Mouse (Mus musculus): ENCODE measurements around the gene Mrpl49. TPM values are rescaled to one million over a fixed set of nuclear protein-coding genes. Genes with fewer than 3 reads are reported as not detected.

Gene Mrpl49
- total and polyA plus RNA-seq, 3 experiments, result 41.8 to 46.9 (median 46.6) TPM

GRCm38 (mm10) chr19:6020276-6020675 is 37.3 kb downstream of the Mrpl49 start:
- Histone ChIP-seq H3K9me3 (replicated peaks) (no peaks in the 10 kb centered on the region), H3K4me3 (ENCODE audit: low read depth, low read length) (no peak overlapping the region), H3K27me3 (ENCODE audit: insufficient read depth, low read length) (peaks cover 13% of the 10 kb centered on the region), H3K36me3 (replicated peaks) (peaks cover 4% of the 10 kb centered on the region), H3K4me1 (ENCODE audit: insufficient read depth, low read depth, low read length) (peaks cover 67% of the 10 kb centered on the region)
- TF ChIP-seq CTCF (IDR thresholded peaks at IDR 0.05; ENCODE audit: low read depth, low read length) (no peak), GATA2 (IDR thresholded peaks at IDR 0.05; ENCODE audit: borderline replicate concordance, low read depth, low read length) (no peak), TAL1 (conservative IDR thresholded peaks at IDR 0.05; ENCODE audit: low read depth, low read length) (no peak), POLR2AphosphoS5 (IDR thresholded peaks at IDR 0.05; ENCODE audit: insufficient replicate concordance, low read depth, low read length) (no peak), GATA1 (IDR thresholded peaks at IDR 0.05; ENCODE audit: borderline replicate concordance, low read length) (no peak)
- no peak for DNase-seq (ENCODE audit: low spot score)
- no peak for ATAC-seq (ENCODE audit: extremely low read depth, insufficient number of reproducible peaks, low FRiP score, poor library complexity, severe bottlenecking)

GRCm38 (mm10) chr19:6018142-6019089 is 39.2 kb downstream of the Mrpl49 start:
- TF ChIP-seq CTCF (IDR thresholded peaks at IDR 0.05; ENCODE audit: low read depth, low read length), result peak; percentile 85
- TF ChIP-seq POLR2AphosphoS5 (IDR thresholded peaks at IDR 0.05; ENCODE audit: insufficient replicate concordance, low read depth, low read length), result no peak
- peaks cover 14% of the 10 kb centered on the region for H3K36me3 ChIP-seq (replicated peaks)
- DNase-seq (ENCODE audit: low spot score) (peak; percentile 20), ATAC-seq (ENCODE audit: extremely low read depth, insufficient number of reproducible peaks, low FRiP score, poor library complexity, severe bottlenecking) (no peak)
- H3K4me3 ChIP-seq (ENCODE audit: low read depth, low read length), result no peak overlapping the region
- no peaks in the 10 kb centered on the region for H3K27me3 ChIP-seq (ENCODE audit: insufficient read depth, low read length)
- H3K4me1 ChIP-seq (ENCODE audit: insufficient read depth, low read depth, low read length), result peaks cover 80% of the 10 kb centered on the region
- H3K9me3 ChIP-seq (replicated peaks), result no peaks in the 10 kb centered on the region

GRCm38 (mm10) chr19:6016532-6016931 is 41.1 kb downstream of the Mrpl49 start:
- DNase-seq (ENCODE audit: low spot score), result peak; percentile 14
- H3K9me3 ChIP-seq (replicated peaks), result no peaks in the 10 kb centered on the region
- peak overlapping the region; percentile 83 for H3K4me3 ChIP-seq (ENCODE audit: low read depth, low read length)
- H3K27me3 ChIP-seq (ENCODE audit: insufficient read depth, low read length), result no peaks in the 10 kb centered on the region
- peaks cover 83% of the 10 kb centered on the region for H3K4me1 ChIP-seq (ENCODE audit: insufficient read depth, low read depth, low read length)
- H3K36me3 ChIP-seq (replicated peaks), result peaks cover 32% of the 10 kb centered on the region
- no peak for ATAC-seq (ENCODE audit: extremely low read depth, insufficient number of reproducible peaks, low FRiP score, poor library complexity, severe bottlenecking)
- TF ChIP-seq CTCF (IDR thresholded peaks at IDR 0.05; ENCODE audit: low read depth, low read length) (no peak; the same call in 1 of the 2 replicates), POLR2AphosphoS5 (IDR thresholded peaks at IDR 0.05; ENCODE audit: insufficient replicate concordance, low read depth, low read length) (no peak), TAL1 (conservative IDR thresholded peaks at IDR 0.05; ENCODE audit: low read depth, low read length) (no peak), GATA2 (IDR thresholded peaks at IDR 0.05; ENCODE audit: borderline replicate concordance, low read depth, low read length) (no peak), GATA1 (IDR thresholded peaks at IDR 0.05; ENCODE audit: borderline replicate concordance, low read length) (no peak)

- Histone ChIP-seq H3K4me1 (ENCODE audit: insufficient read depth, low read depth, low read length) (peaks cover 88% of the 10 kb centered on the region), H3K4me3 (ENCODE audit: low read depth, low read length) (peak within 1 kb of the TSS; percentile 83), H3K9me3 (replicated peaks) (no peaks in the 10 kb centered on the region), H3K27me3 (ENCODE audit: insufficient read depth, low read length) (no peaks in the 10 kb centered on the region), H3K36me3 (replicated peaks) (peaks cover 39% of the 10 kb centered on the region)
- ATAC-seq (ENCODE audit: extremely low read depth, insufficient number of reproducible peaks, low FRiP score, poor library complexity, severe bottlenecking), result no peak
- no peak for TF ChIP-seq CTCF (IDR thresholded peaks at IDR 0.05; ENCODE audit: low read depth, low read length)
- no peak for TF ChIP-seq TAL1 (conservative IDR thresholded peaks at IDR 0.05; ENCODE audit: low read depth, low read length)
- no peak for TF ChIP-seq GATA2 (IDR thresholded peaks at IDR 0.05; ENCODE audit: borderline replicate concordance, low read depth, low read length)
- no peak for TF ChIP-seq GATA1 (IDR thresholded peaks at IDR 0.05; ENCODE audit: borderline replicate concordance, low read length)
- TF ChIP-seq POLR2AphosphoS5 (IDR thresholded peaks at IDR 0.05; ENCODE audit: insufficient replicate concordance, low read depth, low read length), result no peak
- peak; percentile 74 for DNase-seq (ENCODE audit: low spot score)
Measured at GRCm38 (mm10) chr19:6015511-6016315, 41.9 kb downstream of the Mrpl49 start, which contains the start of gene Capn1. Gene Capn1, minus strand, starts transcription at chr19:6015897.

- DNase-seq (ENCODE audit: low spot score) (peak; percentile 83), ATAC-seq (ENCODE audit: extremely low read depth, insufficient number of reproducible peaks, low FRiP score, poor library complexity, severe bottlenecking) (peak; percentile 90)
- H3K36me3 ChIP-seq (replicated peaks), result peaks cover 45% of the 10 kb centered on the region
- peaks cover 88% of the 10 kb centered on the region for H3K4me1 ChIP-seq (ENCODE audit: insufficient read depth, low read depth, low read length)
- H3K9me3 ChIP-seq (replicated peaks), result no peaks in the 10 kb centered on the region
- TF ChIP-seq GATA2 (IDR thresholded peaks at IDR 0.05; ENCODE audit: borderline replicate concordance, low read depth, low read length), result no peak
- no peak for TF ChIP-seq TAL1 (conservative IDR thresholded peaks at IDR 0.05; ENCODE audit: low read depth, low read length)
- no peak for TF ChIP-seq POLR2AphosphoS5 (IDR thresholded peaks at IDR 0.05; ENCODE audit: insufficient replicate concordance, low read depth, low read length)
- no peak for TF ChIP-seq GATA1 (IDR thresholded peaks at IDR 0.05; ENCODE audit: borderline replicate concordance, low read length)
- H3K27me3 ChIP-seq (ENCODE audit: insufficient read depth, low read length), result no peaks in the 10 kb centered on the region
- peak overlapping the region; percentile 83 for H3K4me3 ChIP-seq (ENCODE audit: low read depth, low read length)
Measured at GRCm38 (mm10) chr19:6014991-6015510, 42.5 kb downstream of the Mrpl49 start.

- ATAC-seq (ENCODE audit: extremely low read depth, insufficient number of reproducible peaks, low FRiP score, poor library complexity, severe bottlenecking) (no peak), DNase-seq (ENCODE audit: low spot score) (no peak)
- Histone ChIP-seq H3K36me3 (replicated peaks) (peaks cover 57% of the 10 kb centered on the region), H3K4me3 (ENCODE audit: low read depth, low read length) (peak overlapping the region; percentile 83; the same call in 1 of the 2 replicates), H3K27me3 (ENCODE audit: insufficient read depth, low read length) (no peaks in the 10 kb centered on the region), H3K9me3 (replicated peaks) (no peaks in the 10 kb centered on the region), H3K4me1 (ENCODE audit: insufficient read depth, low read depth, low read length) (peaks cover 80% of the 10 kb centered on the region)
- TF ChIP-seq CTCF (IDR thresholded peaks at IDR 0.05; ENCODE audit: low read depth, low read length) (no peak), GATA2 (IDR thresholded peaks at IDR 0.05; ENCODE audit: borderline replicate concordance, low read depth, low read length) (no peak), GATA1 (IDR thresholded peaks at IDR 0.05; ENCODE audit: borderline replicate concordance, low read length) (no peak), TAL1 (conservative IDR thresholded peaks at IDR 0.05; ENCODE audit: low read depth, low read length) (no peak), POLR2AphosphoS5 (IDR thresholded peaks at IDR 0.05; ENCODE audit: insufficient replicate concordance, low read depth, low read length) (no peak)
Measured at GRCm38 (mm10) chr19:6013691-6014090, 43.9 kb downstream of the Mrpl49 start.
